Mouse (Mus musculus) kidney, embryonic 16.5 days (tissue): ENCODE data around the gene Mapk12. TPM values are rescaled to one million over a fixed set of nuclear protein-coding genes. Genes with fewer than 3 reads are reported as not detected.

Experiments
- ATAC-seq: fragments of 200-750 bp; cut with Nextera tagmentation; 2 replicates; pipeline ENCODE4 v1.8.0; 2017; ENCODE audit warnings: moderate TSS enrichment; ENCODE audit not compliant: low FRiP score, low TSS enrichment
- H3K27ac ChIP-seq: fragments of 300-500 bp; sonication (generic); 2 replicates; pipeline ENCODE4 v1.5.1; 2014; ENCODE audit warnings: low read length
- H3K27me3 ChIP-seq: fragments of 300-500 bp; sonication (generic); 2 replicates; pipeline ENCODE4 v1.6.1; 2014; ENCODE audit warnings: low read length, control low read depth, mixed read lengths; ENCODE audit not compliant: insufficient read depth
- H3K36me3 ChIP-seq: fragments of 300-500 bp; sonication (generic); 2 replicates; pipeline ENCODE4 v1.6.1; 2014; ENCODE audit warnings: low read length, control low read depth, mixed read lengths; ENCODE audit not compliant: insufficient read depth
- H3K4me1 ChIP-seq: fragments of 300-500 bp; sonication (generic); 2 replicates; pipeline ENCODE4 v1.6.1; 2014; ENCODE audit warnings: low read length, control low read depth, mixed read lengths; ENCODE audit not compliant: insufficient read depth
- H3K4me2 ChIP-seq: fragments of 300-500 bp; sonication (generic); replicated peaks from 2 replicates; pipeline ENCODE4 v1.6.1; 2014; ENCODE audit warnings: low read depth, low read length
- H3K4me3 ChIP-seq: fragments of 300-500 bp; sonication (generic); 2 replicates; pipeline ENCODE4 v1.5.1; 2014; ENCODE audit warnings: mild to moderate bottlenecking, low read length
- H3K9ac ChIP-seq: fragments of 300-500 bp; sonication (generic); replicated peaks from 2 replicates; pipeline ENCODE4 v1.6.1; 2014; ENCODE audit warnings: low read length
- H3K9me3 ChIP-seq: fragments of 300-500 bp; sonication (generic); 2 replicates; pipeline ENCODE4 v1.6.1; 2016; ENCODE audit warnings: low read length, control low read depth
- WGBS: fragments of 180-500 bp; shearing (Covaris S2); extraction: QIAGEN DNeasy Blood & Tissue Kit; methylation state at CpG from one replicate; pipeline ENCODE4 v1.1.7; 2014; 5-methylcytosine and 5-hydroxymethylcytosine counted together
- polyA plus RNA-seq: library from polyadenylated mRNA; unstranded; fragments of >200 nt; fragmentation: Nextera tagmentation; extraction: Ambion mirVana; gene quantifications from 2 replicates; pipeline ENCODE4 v1.2.1, GENCODE M21; 2015

Mapk12 gene
- polyA plus RNA-seq, 1 experiment from 2014 or later = 16.2 TPM

GRCm38 (mm10) chr15:89106976-89107375, 33.5 kb downstream of the Mapk12 start:
- no peaks in the 10 kb centered on the region for H3K4me1 ChIP-seq
- ATAC-seq = no peak
- no peaks in the 10 kb centered on the region for H3K9me3 ChIP-seq
- no peak overlapping the region for H3K4me3 ChIP-seq
- peaks cover 73% of the 10 kb centered on the region for H3K36me3 ChIP-seq
- no peak overlapping the region for H3K27ac ChIP-seq
- no peak overlapping the region for H3K4me2 ChIP-seq
- H3K27me3 ChIP-seq = no peaks in the 10 kb centered on the region
- WGBS = 94% methylated on average over 1 of the region's 1 CpGs
- H3K9ac ChIP-seq = no peak overlapping the region

- H3K36me3 ChIP-seq = peaks cover 77% of the 10 kb centered on the region
- H3K4me3 ChIP-seq = no peak overlapping the region
- H3K9me3 ChIP-seq = no peaks in the 10 kb centered on the region
- H3K4me1 ChIP-seq = no peaks in the 10 kb centered on the region
- no peak overlapping the region for H3K9ac ChIP-seq
- no peaks in the 10 kb centered on the region for H3K27me3 ChIP-seq
- WGBS = 91% methylated on average over 13 of the region's 13 CpGs
- no peak for ATAC-seq
- H3K27ac ChIP-seq = no peak overlapping the region
- H3K4me2 ChIP-seq = no peak overlapping the region
Measured at GRCm38 (mm10) chr15:89106073-89106472, 34.4 kb downstream of the Mapk12 start.

GRCm38 (mm10) chr15:89104425-89104824, 36.1 kb downstream of the Mapk12 start:
- H3K4me2 ChIP-seq = no peak overlapping the region
- peaks cover 78% of the 10 kb centered on the region for H3K36me3 ChIP-seq
- H3K27me3 ChIP-seq = no peaks in the 10 kb centered on the region
- no peak overlapping the region for H3K27ac ChIP-seq
- no peak overlapping the region for H3K9ac ChIP-seq
- WGBS = 93% methylated on average over 8 of the region's 8 CpGs
- ATAC-seq = no peak
- no peaks in the 10 kb centered on the region for H3K4me1 ChIP-seq
- no peaks in the 10 kb centered on the region for H3K9me3 ChIP-seq
- H3K4me3 ChIP-seq = no peak overlapping the region

GRCm38 (mm10) chr15:89103921-89104320, 36.6 kb downstream of the Mapk12 start:
- no peaks in the 10 kb centered on the region for H3K9me3 ChIP-seq
- 87% methylated on average over 10 of the region's 10 CpGs for WGBS
- H3K4me1 ChIP-seq = no peaks in the 10 kb centered on the region
- ATAC-seq = no peak
- H3K27ac ChIP-seq = no peak overlapping the region
- no peak overlapping the region for H3K9ac ChIP-seq
- no peak overlapping the region for H3K4me3 ChIP-seq
- peaks cover 78% of the 10 kb centered on the region for H3K36me3 ChIP-seq
- no peak overlapping the region for H3K4me2 ChIP-seq
- H3K27me3 ChIP-seq = no peaks in the 10 kb centered on the region

- Histone ChIP-seq H3K36me3 (peaks cover 76% of the 10 kb centered on the region), H3K4me2 (no peak overlapping the region), H3K27ac (no peak overlapping the region), H3K9ac (no peak overlapping the region), H3K9me3 (no peaks in the 10 kb centered on the region), H3K27me3 (no peaks in the 10 kb centered on the region), H3K4me1 (no peaks in the 10 kb centered on the region), H3K4me3 (no peak overlapping the region)
- WGBS = 75% methylated on average over 5 of the region's 5 CpGs
- no peak for ATAC-seq
Measured at GRCm38 (mm10) chr15:89102646-89103045, 37.9 kb downstream of the Mapk12 start.

GRCm38 (mm10) chr15:89100823-89101222, 39.7 kb downstream of the Mapk12 start:
- no peaks in the 10 kb centered on the region for H3K9me3 ChIP-seq
- no peak overlapping the region for H3K27ac ChIP-seq
- peaks cover 82% of the 10 kb centered on the region for H3K36me3 ChIP-seq
- no peak for ATAC-seq
- no peak overlapping the region for H3K9ac ChIP-seq
- H3K4me1 ChIP-seq = no peaks in the 10 kb centered on the region
- WGBS = 82% methylated on average over 12 of the region's 12 CpGs
- H3K27me3 ChIP-seq = no peaks in the 10 kb centered on the region
- H3K4me3 ChIP-seq = no peak overlapping the region
- H3K4me2 ChIP-seq = no peak overlapping the region

- no peak overlapping the region for H3K27ac ChIP-seq
- 82% methylated on average over 7 of the region's 7 CpGs for WGBS
- H3K4me2 ChIP-seq = no peak overlapping the region
- H3K4me1 ChIP-seq = no peaks in the 10 kb centered on the region
- no peaks in the 10 kb centered on the region for H3K9me3 ChIP-seq
- H3K27me3 ChIP-seq = no peaks in the 10 kb centered on the region
- H3K4me3 ChIP-seq = no peak overlapping the region
- no peak overlapping the region for H3K9ac ChIP-seq
- peaks cover 88% of the 10 kb centered on the region for H3K36me3 ChIP-seq
- ATAC-seq = no peak
Measured at GRCm38 (mm10) chr15:89098616-89099015, 41.9 kb downstream of the Mapk12 start.

GRCm38 (mm10) chr15:89097450-89097849, 43.1 kb downstream of the Mapk12 start:
- Histone ChIP-seq H3K4me1 (no peaks in the 10 kb centered on the region), H3K9me3 (no peaks in the 10 kb centered on the region), H3K36me3 (peaks cover 88% of the 10 kb centered on the region), H3K27ac (no peak overlapping the region), H3K4me3 (no peak overlapping the region), H3K27me3 (no peaks in the 10 kb centered on the region), H3K9ac (no peak overlapping the region), H3K4me2 (no peak overlapping the region)
- WGBS = 92% methylated on average over 5 of the region's 5 CpGs
- no peak for ATAC-seq

- H3K27ac ChIP-seq = no peak overlapping the region
- no peak overlapping the region for H3K4me2 ChIP-seq
- 82% methylated on average over 5 of the region's 5 CpGs for WGBS
- no peaks in the 10 kb centered on the region for H3K27me3 ChIP-seq
- ATAC-seq = no peak
- H3K9me3 ChIP-seq = no peaks in the 10 kb centered on the region
- H3K4me1 ChIP-seq = peaks cover 19% of the 10 kb centered on the region
- no peak overlapping the region for H3K4me3 ChIP-seq
- H3K36me3 ChIP-seq = peaks cover 49% of the 10 kb centered on the region
- no peak overlapping the region for H3K9ac ChIP-seq
Measured at GRCm38 (mm10) chr15:89092181-89092580, 48.3 kb downstream of the Mapk12 start.

GRCm38 (mm10) chr15:89090662-89091061, 49.8 kb downstream of the Mapk12 start:
- Histone ChIP-seq H3K4me1 (peaks cover 19% of the 10 kb centered on the region), H3K36me3 (peaks cover 36% of the 10 kb centered on the region), H3K9me3 (no peaks in the 10 kb centered on the region), H3K27ac (no peak overlapping the region), H3K9ac (no peak overlapping the region), H3K27me3 (no peaks in the 10 kb centered on the region), H3K4me3 (no peak overlapping the region), H3K4me2 (no peak overlapping the region)
- 84% methylated on average over 4 of the region's 4 CpGs for WGBS
- ATAC-seq = no peak
